Mouse (Mus musculus) kidney, adult 2 months (tissue): ENCODE measurements at regions not wholly inside any gene's neighbourhood (a gene's known extent, or its start where the extent isn't known, plus 50 kb on each side); places are given as distances from the start of the nearest gene placed in this dataset.

Experiments used
- CTCF ChIP-seq: fragments of 200-500 bp; conservative IDR thresholded peaks from 2 replicates; pipeline ENCODE4 v1.5.1; 2011; ENCODE audit warnings: low read depth, mild to moderate bottlenecking, control low read depth, low read length, moderate library complexity, mixed read lengths; ENCODE audit not compliant: insufficient read depth, insufficient read length
- POLR2A ChIP-seq: fragments of 200-500 bp; IDR thresholded peaks from one replicate; pipeline ENCODE4 v1.6.1; 2011; ENCODE audit warnings: low read depth, low read length, control low read depth

GRCm38 (mm10) chr1:193550761-193551160 lies 180.7 kb upstream of the Camk1g start:
- TF ChIP-seq CTCF, result no peak
- no peak for TF ChIP-seq POLR2A
